Mouse (Mus musculus) cerebellum, adult 2 months (tissue): ENCODE measurements around the gene Mpnd. TPM values are rescaled to one million over a fixed set of nuclear protein-coding genes. Genes with fewer than 3 reads are reported as not detected.
A peak's percentile ranks its signal among the peaks of the same experiment; 100 is the strongest.

Experiments used
- DNase-seq, 2 experiments: peaks; one replicate each; pipeline ENCODE4 v3.0.0; 2021
- H3K27ac ChIP-seq: fragments of 200-500 bp; 2 replicates; pipeline ENCODE4 v1.5.1; 2012; ENCODE audit warnings: low read length, control low read depth, inconsistent platforms; ENCODE audit not compliant: insufficient read depth
- H3K27me3 ChIP-seq: fragments of 200-500 bp; 2 replicates; pipeline ENCODE4 v1.6.1; 2012; ENCODE audit warnings: inconsistent platforms, mild to moderate bottlenecking, low read length, moderate library complexity; ENCODE audit not compliant: control insufficient read depth, insufficient read depth
- H3K4me1 ChIP-seq: fragments of 200-500 bp; 2 replicates; pipeline ENCODE4 v1.6.1; 2011; ENCODE audit warnings: low read length; ENCODE audit not compliant: control insufficient read depth, insufficient read depth
- H3K4me3 ChIP-seq: fragments of 200-500 bp; replicated peaks from 2 replicates; pipeline ENCODE3; 2011; ENCODE audit warnings: mild to moderate bottlenecking, low read depth, low read length, control low read depth; ENCODE audit not compliant: insufficient read depth
- CTCF ChIP-seq: fragments of 200-500 bp; IDR thresholded peaks from 2 replicates; pipeline ENCODE4 v1.5.1; 2011; ENCODE audit warnings: low read depth, mild to moderate bottlenecking, control low read depth, low read length, moderate library complexity, borderline replicate concordance; ENCODE audit not compliant: insufficient read depth
- POLR2A ChIP-seq: fragments of 200-500 bp; IDR thresholded peaks from 2 replicates; pipeline ENCODE4 v1.6.1; 2011; ENCODE audit warnings: low read length, control low read depth, borderline replicate concordance; ENCODE audit not compliant: insufficient read depth
- WGBS: fragments of 180-500 bp; shearing (Covaris S2); methylation state at CpG from one replicate; pipeline ENCODE4 v1.1.7; 2018; 5-methylcytosine and 5-hydroxymethylcytosine counted together
- polyA plus RNA-seq: library from polyadenylated mRNA; depleted of rRNA; stranded (reverse); fragments of >200 nt; gene quantifications from 2 replicates; pipeline ENCODE4 v1.2.3, GENCODE M21; 2012

Mpnd gene
- polyA plus RNA-seq, 1 experiment: 183 TPM

DNA sequence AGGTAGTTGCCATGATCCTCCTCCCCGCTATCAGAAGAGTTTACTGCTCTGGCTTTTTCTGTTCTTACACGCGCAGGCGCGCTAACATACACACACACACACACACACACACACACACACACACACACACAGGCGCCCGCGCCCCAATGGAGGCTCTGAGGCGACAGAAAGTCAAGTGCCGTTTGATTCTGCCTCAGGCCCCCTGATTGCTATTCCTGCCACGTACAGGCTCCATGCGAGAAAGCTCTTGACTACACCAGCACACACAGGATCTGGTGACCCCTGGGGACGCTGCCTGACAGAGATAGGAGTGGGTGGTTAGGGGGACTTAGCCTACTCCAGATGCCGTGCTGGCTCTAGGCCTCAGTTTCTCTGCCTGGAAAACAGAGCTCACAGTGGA is 36.0 kb upstream of the Mpnd start:
- no peak overlapping the region for H3K4me3 ChIP-seq
- H3K27ac ChIP-seq: no peak overlapping the region
- no peak for TF ChIP-seq POLR2A
- no peak for TF ChIP-seq CTCF
- H3K27me3 ChIP-seq: no peaks in the 10 kb centered on the region
- H3K4me1 ChIP-seq: peaks cover 36% of the 10 kb centered on the region
- 47% methylated on average over 14 of the region's 14 CpGs for WGBS
- DNase-seq: no peak

DNA sequence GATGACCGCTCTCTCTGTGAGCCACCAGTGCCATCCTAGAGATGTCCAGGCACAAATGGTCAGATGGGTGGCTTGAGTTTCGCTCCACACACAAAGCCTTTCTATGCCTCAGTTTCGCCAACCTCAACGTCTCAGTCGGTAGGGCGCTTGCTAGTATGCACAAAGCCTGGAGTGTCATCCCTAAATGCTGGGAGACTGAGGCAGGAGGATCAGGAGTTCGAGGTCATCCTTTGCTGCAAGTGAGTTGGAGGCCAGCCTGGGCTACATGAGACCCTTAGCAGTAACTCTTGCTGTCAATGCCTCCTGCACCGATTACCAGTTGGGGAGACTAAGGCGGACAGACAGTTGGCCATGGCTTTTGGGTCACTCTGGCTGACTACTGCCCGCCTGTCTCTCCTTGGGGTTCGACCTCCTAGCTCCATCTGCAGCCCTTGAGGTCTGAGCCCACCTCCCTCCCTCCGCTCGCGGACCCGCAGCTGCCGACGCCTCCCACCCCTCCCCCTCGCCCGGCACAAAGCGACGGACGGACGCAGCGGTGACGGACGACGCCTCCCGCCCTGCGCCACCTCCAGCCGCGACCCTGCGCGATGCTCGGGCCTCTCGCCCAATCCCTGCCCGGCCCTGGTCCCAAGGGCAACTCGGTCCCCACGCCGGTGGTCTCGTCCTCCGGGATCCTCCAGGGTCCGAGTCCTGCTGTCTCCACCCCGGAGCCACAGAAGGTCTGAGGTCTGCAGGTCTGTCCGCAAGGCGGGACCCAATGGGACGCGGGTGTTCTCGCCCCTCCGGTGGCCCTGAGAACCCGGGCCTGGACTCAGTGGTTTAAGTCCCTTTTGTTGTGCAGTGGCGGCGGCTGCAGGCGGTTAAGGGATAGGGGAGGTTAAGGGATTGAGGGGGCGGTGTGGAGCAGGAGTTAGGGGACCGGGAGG is 35.3 kb upstream of the Mpnd start, which contains the start of gene Shd:
Shd (plus strand) TSS at position 502 of the 926 bp plus-strand sequence.
- WGBS: 7% methylated on average over 55 of the region's 55 CpGs
- H3K27ac ChIP-seq: peak within 1 kb of the TSS; percentile 51
- TF ChIP-seq CTCF: no peak
- peak; percentile 46; the same call in 1 of the 2 replicates for TF ChIP-seq POLR2A

DNA sequence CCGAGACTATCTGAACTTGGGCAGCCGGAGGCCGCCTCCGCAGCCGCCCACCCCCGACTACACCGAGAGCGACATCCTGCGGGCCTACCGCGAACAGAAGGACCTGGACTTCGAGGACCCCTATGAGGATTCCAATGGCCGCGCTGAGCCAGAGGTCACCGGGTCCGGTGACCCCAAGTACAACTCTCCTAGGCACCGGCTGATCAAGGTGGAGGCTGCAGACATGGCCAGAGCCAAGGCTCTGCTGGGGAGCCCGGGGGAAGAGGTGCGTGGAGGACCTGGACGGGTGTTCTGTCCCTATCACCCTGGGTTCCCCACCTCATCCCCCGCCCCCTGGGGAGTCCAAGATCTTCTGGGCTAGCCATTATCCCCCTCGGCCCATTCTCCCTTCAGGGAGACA is 34.1 kb upstream of the Mpnd start:
- DNase-seq: no peak
- no peak overlapping the region for H3K27ac ChIP-seq
- WGBS: 29% methylated on average over 22 of the region's 22 CpGs
- H3K4me3 ChIP-seq: peak overlapping the region; percentile 77
- H3K27me3 ChIP-seq: no peaks in the 10 kb centered on the region
- peaks cover 34% of the 10 kb centered on the region for H3K4me1 ChIP-seq
- TF ChIP-seq POLR2A (no peak), CTCF (no peak)

More for the DNA sequence above, 35.3 kb upstream of the Mpnd start, which contains the start of gene Shd:
- DNase-seq: peak; percentile 71 to 79
- H3K4me3 ChIP-seq: peak within 1 kb of the TSS; percentile 77
- H3K4me1 ChIP-seq: peaks cover 36% of the 10 kb centered on the region
- no peaks in the 10 kb centered on the region for H3K27me3 ChIP-seq

DNA sequence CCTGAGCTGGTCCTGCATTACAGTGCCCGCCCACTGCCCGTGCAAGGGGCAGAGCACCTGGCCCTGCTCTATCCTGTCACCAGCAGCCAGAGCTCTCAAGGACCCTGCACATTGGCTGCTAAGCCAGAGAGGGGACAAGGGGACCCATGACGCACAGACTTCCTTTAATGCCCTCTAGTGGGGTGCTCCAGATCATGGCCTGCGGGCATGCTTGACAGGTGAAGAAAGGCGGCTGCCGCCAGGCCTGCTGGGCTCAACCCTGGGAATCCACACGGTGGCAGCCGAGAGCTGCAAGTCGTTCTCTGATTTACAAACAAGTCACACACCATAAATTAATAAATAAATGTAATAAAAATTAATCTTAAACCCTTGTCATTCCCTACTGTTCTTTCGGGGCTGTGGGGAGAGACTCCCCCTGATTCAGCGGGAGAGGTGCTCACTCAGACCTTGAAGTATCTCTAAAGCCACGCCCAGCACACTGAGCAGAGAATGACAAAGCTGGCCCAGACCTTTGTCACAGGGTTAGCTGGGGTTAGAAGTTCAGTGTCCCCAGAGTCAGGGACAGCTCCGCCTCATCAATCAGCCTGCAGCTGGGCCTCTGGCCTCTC is 29.2 kb upstream of the Mpnd start:
- peak; percentile 83 to 88 for DNase-seq
- 20% methylated on average over 13 of the region's 13 CpGs for WGBS
- Histone ChIP-seq H3K27ac (no peak overlapping the region), H3K4me1 (peaks cover 5% of the 10 kb centered on the region; the same call in 1 of the 2 replicates), H3K27me3 (no peaks in the 10 kb centered on the region), H3K4me3 (no peak overlapping the region)
- TF ChIP-seq POLR2A (0 out of 2 replicates have a peak, but pooled peaks have one; percentile 12), CTCF (peak; percentile 85)

- no peaks in the 10 kb centered on the region for H3K27me3 ChIP-seq
- no peak for DNase-seq
- 75% methylated on average over 3 of the region's 3 CpGs for WGBS
- no peak overlapping the region for H3K27ac ChIP-seq
- no peak overlapping the region for H3K4me3 ChIP-seq
- no peak for TF ChIP-seq POLR2A
- TF ChIP-seq CTCF: no peak
- no peaks in the 10 kb centered on the region; the same call in 1 of the 2 replicates for H3K4me1 ChIP-seq
These were observed 28.2 kb upstream of the Mpnd start for GRCm38 (mm10) chr17:55977301-55977700.

GRCm38 (mm10) chr17:55986030-55986961 is 19.2 kb upstream of the Mpnd start, which contains the start of gene Fsd1:
TSS of gene Fsd1 (plus strand) at chr17:55986509.
- TF ChIP-seq POLR2A (peak; percentile 66), CTCF (no peak)
- H3K4me1 ChIP-seq: no peaks in the 10 kb centered on the region; the same call in none of the 2 replicates
- peak within 1 kb of the TSS; percentile 84 for H3K4me3 ChIP-seq
- peak; percentile 87 for DNase-seq
- H3K27ac ChIP-seq: peak within 1 kb of the TSS; percentile 38; the same call in 1 of the 2 replicates
- no peaks in the 10 kb centered on the region for H3K27me3 ChIP-seq
- 8% methylated on average over 34 of the region's 35 CpGs for WGBS
